Mouse (Mus musculus) liver, embryonic 11.5 days (tissue): ENCODE data around the gene Marcksl1. TPM values are rescaled to one million over a fixed set of nuclear protein-coding genes. Genes with fewer than 3 reads are reported as not detected.

Source experiments
- ATAC-seq: fragments of 200-750 bp; cut with Nextera tagmentation; replicated peaks from 2 replicates; pipeline ENCODE4 v1.8.0; 2017; ENCODE audit warnings: moderate number of reproducible peaks, mild to moderate bottlenecking, moderate TSS enrichment, moderate library complexity; ENCODE audit not compliant: low FRiP score
- DNase-seq: peaks from one replicate; pipeline ENCODE4 v3.0.0-alpha.2; 2017; ENCODE audit warnings: low spot score
- H3K27ac ChIP-seq: fragments of 300-500 bp; sonication (generic); 2 replicates; pipeline ENCODE4 v1.5.1; 2014; ENCODE audit warnings: mild to moderate bottlenecking, low read depth, low read length, control low read depth
- H3K27me3 ChIP-seq: fragments of 300-500 bp; sonication (generic); replicated peaks from 2 replicates; pipeline ENCODE4 v1.6.1; 2014; ENCODE audit warnings: low read length, mixed read lengths; ENCODE audit not compliant: control insufficient read depth, insufficient read depth
- H3K36me3 ChIP-seq: fragments of 300-500 bp; sonication (generic); 2 replicates; pipeline ENCODE4 v1.6.1; 2014; ENCODE audit warnings: mild to moderate bottlenecking, low read length, moderate library complexity, mixed read lengths; ENCODE audit not compliant: control insufficient read depth, insufficient read depth
- H3K4me1 ChIP-seq: fragments of 300-500 bp; sonication (generic); replicated peaks from 2 replicates; pipeline ENCODE4 v1.6.1; 2014; ENCODE audit warnings: low read length, mixed read lengths; ENCODE audit not compliant: control insufficient read depth, insufficient read depth
- H3K4me2 ChIP-seq: fragments of 300-500 bp; sonication (generic); 2 replicates; pipeline ENCODE4 v1.6.1; 2014; ENCODE audit warnings: mild to moderate bottlenecking, control low read depth, moderate library complexity
- H3K4me3 ChIP-seq: fragments of 300-500 bp; sonication (generic); 2 replicates; pipeline ENCODE4 v1.5.1; 2014; ENCODE audit warnings: low read depth, low read length, control low read depth
- H3K9ac ChIP-seq: fragments of 300-500 bp; sonication (generic); 2 replicates; pipeline ENCODE4 v1.6.1; 2014; ENCODE audit warnings: low read depth, low read length, control low read depth
- H3K9me3 ChIP-seq: fragments of 300-500 bp; sonication (generic); 2 replicates; pipeline ENCODE4 v1.6.1; 2016; ENCODE audit warnings: low read length, inconsistent platforms, mixed read lengths; ENCODE audit not compliant: control insufficient read depth
- WGBS: fragments of 180-500 bp; shearing (Covaris S2); extraction: QIAGEN DNeasy Blood & Tissue Kit; methylation state at CpG from one replicate; pipeline ENCODE4 v1.1.7; 2014; 5-methylcytosine and 5-hydroxymethylcytosine counted together
- polyA plus RNA-seq: library from polyadenylated mRNA; unstranded; fragments of >200 nt; fragmentation: Nextera tagmentation; extraction: Ambion mirVana; gene quantifications from 2 replicates; pipeline ENCODE4 v1.2.1, GENCODE M21; 2014

The Marcksl1 gene
- polyA plus RNA-seq, 1 experiment from 2014 or later, result 395 TPM

- Histone ChIP-seq H3K27ac (peak overlapping the region; percentile 32), H3K4me1 (peaks cover 30% of the 10 kb centered on the region), H3K4me3 (no peak overlapping the region), H3K36me3 (no peaks in the 10 kb centered on the region), H3K4me2 (peak overlapping the region; percentile 0), H3K9ac (no peak overlapping the region), H3K9me3 (no peaks in the 10 kb centered on the region), H3K27me3 (peaks cover 15% of the 10 kb centered on the region)
- ATAC-seq (no peak), DNase-seq (no peak)
- 31% methylated on average over 16 of the region's 16 CpGs for WGBS
These were observed 17.5 kb upstream of the Marcksl1 start for GRCm38 (mm10) chr4:129495672-129496562.

GRCm38 (mm10) chr4:129496631-129497030 lies 16.8 kb upstream of the Marcksl1 start:
- no peaks in the 10 kb centered on the region for H3K9me3 ChIP-seq
- ATAC-seq (peak; percentile 16; the same call in 1 of the 2 replicates), DNase-seq (no peak)
- H3K4me3 ChIP-seq, result no peak overlapping the region
- H3K4me2 ChIP-seq, result peak overlapping the region; percentile 0
- H3K27ac ChIP-seq, result peak overlapping the region; percentile 44; the same call in 1 of the 2 replicates
- H3K9ac ChIP-seq, result no peak overlapping the region
- H3K4me1 ChIP-seq, result peaks cover 25% of the 10 kb centered on the region
- no peaks in the 10 kb centered on the region for H3K36me3 ChIP-seq
- 17% methylated on average over 6 of the region's 6 CpGs for WGBS
- peaks cover 8% of the 10 kb centered on the region for H3K27me3 ChIP-seq

- DNase-seq, result no peak
- WGBS, result 50% methylated on average over 3 of the region's 3 CpGs
These were observed 14.4 kb upstream of the Marcksl1 start for GRCm38 (mm10) chr4:129498941-129499340.

GRCm38 (mm10) chr4:129500017-129500416 lies 13.4 kb upstream of the Marcksl1 start:
- Histone ChIP-seq H3K4me1 (peaks cover 44% of the 10 kb centered on the region), H3K4me2 (peak overlapping the region; percentile 88), H3K27ac (peak overlapping the region; percentile 89), H3K36me3 (no peaks in the 10 kb centered on the region), H3K9ac (peak overlapping the region; percentile 76), H3K4me3 (peak overlapping the region; percentile 63), H3K9me3 (no peaks in the 10 kb centered on the region), H3K27me3 (no peaks in the 10 kb centered on the region)
- WGBS, result 79% methylated on average over 8 of the region's 8 CpGs
- no peak for DNase-seq
- ATAC-seq, result no peak

More at GRCm38 (mm10) chr4:129498941-129499340, 14.4 kb upstream of the Marcksl1 start:
- no peak for ATAC-seq
- Histone ChIP-seq H3K27me3 (no peaks in the 10 kb centered on the region), H3K36me3 (no peaks in the 10 kb centered on the region), H3K9ac (no peak overlapping the region), H3K4me1 (peaks cover 40% of the 10 kb centered on the region), H3K27ac (peak overlapping the region; percentile 75), H3K9me3 (no peaks in the 10 kb centered on the region), H3K4me2 (no peak overlapping the region), H3K4me3 (no peak overlapping the region)

- no peaks in the 10 kb centered on the region for H3K9me3 ChIP-seq
- H3K27me3 ChIP-seq, result no peaks in the 10 kb centered on the region
- H3K4me3 ChIP-seq, result peak overlapping the region; percentile 63
- no peaks in the 10 kb centered on the region for H3K36me3 ChIP-seq
- peak overlapping the region; percentile 76 for H3K9ac ChIP-seq
- peak overlapping the region; percentile 88 for H3K4me2 ChIP-seq
- 2% methylated on average over 49 of the region's 49 CpGs for WGBS
- DNase-seq (peak; percentile 96), ATAC-seq (peak; percentile 82)
- peaks cover 41% of the 10 kb centered on the region for H3K4me1 ChIP-seq
- H3K27ac ChIP-seq, result peak overlapping the region; percentile 89
These were observed 12.5 kb upstream of the Marcksl1 start for GRCm38 (mm10) chr4:129500607-129501566.

- DNase-seq, result no peak
- Histone ChIP-seq H3K27me3 (no peaks in the 10 kb centered on the region), H3K36me3 (no peaks in the 10 kb centered on the region), H3K27ac (no peak overlapping the region), H3K4me3 (no peak overlapping the region), H3K4me2 (no peak overlapping the region; the same call in 1 of the 2 replicates), H3K9me3 (no peaks in the 10 kb centered on the region), H3K4me1 (peaks cover 31% of the 10 kb centered on the region), H3K9ac (no peak overlapping the region)
- no peak for ATAC-seq
- WGBS, result 45% methylated on average over 9 of the region's 9 CpGs
These were observed 11.0 kb upstream of the Marcksl1 start for GRCm38 (mm10) chr4:129502327-129502888.

GRCm38 (mm10) chr4:129502901-129503444 lies 10.4 kb upstream of the Marcksl1 start:
- H3K4me2 ChIP-seq, result no peak overlapping the region
- DNase-seq, result no peak
- no peak overlapping the region for H3K9ac ChIP-seq
- H3K4me1 ChIP-seq, result peaks cover 33% of the 10 kb centered on the region
- no peak overlapping the region for H3K27ac ChIP-seq
- 61% methylated on average over 11 of the region's 11 CpGs for WGBS
- no peaks in the 10 kb centered on the region for H3K27me3 ChIP-seq
- ATAC-seq, result no peak
- H3K9me3 ChIP-seq, result no peaks in the 10 kb centered on the region
- no peaks in the 10 kb centered on the region for H3K36me3 ChIP-seq
- no peak overlapping the region for H3K4me3 ChIP-seq

GRCm38 (mm10) chr4:129505511-129505910 lies 7.9 kb upstream of the Marcksl1 start:
- no peaks in the 10 kb centered on the region for H3K36me3 ChIP-seq
- no peak for DNase-seq
- no peak overlapping the region for H3K4me2 ChIP-seq
- WGBS, result 78% methylated on average over 3 of the region's 3 CpGs
- H3K9me3 ChIP-seq, result no peaks in the 10 kb centered on the region
- no peak overlapping the region for H3K27ac ChIP-seq
- ATAC-seq, result no peak
- H3K4me1 ChIP-seq, result peaks cover 23% of the 10 kb centered on the region
- H3K4me3 ChIP-seq, result no peak overlapping the region
- H3K27me3 ChIP-seq, result no peaks in the 10 kb centered on the region
- H3K9ac ChIP-seq, result no peak overlapping the region
